Mouse (Mus musculus): Measurements from ENCODE around the gene Adnp.

DNA sequence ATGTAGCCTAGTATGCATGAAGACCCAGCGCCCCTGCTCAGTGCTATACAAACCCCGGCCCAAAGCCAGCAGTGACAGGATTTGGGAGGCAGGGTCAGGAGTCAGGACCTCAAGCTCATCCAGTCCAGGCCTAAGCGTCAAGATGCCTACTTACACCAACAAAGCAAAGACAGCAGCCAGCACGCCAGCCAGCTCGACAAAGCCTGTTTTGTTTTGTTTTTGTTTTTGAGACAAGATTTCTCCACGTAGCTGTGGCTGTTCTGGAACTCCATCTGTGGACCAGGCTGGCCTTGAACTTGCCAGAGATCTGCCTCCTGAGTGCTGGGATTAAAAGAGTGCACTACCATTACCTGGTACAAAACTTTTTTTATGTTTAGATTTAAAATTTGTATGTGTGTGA is 16.4 kb upstream of the Adnp start:
- TF ChIP-seq CTCF (IDR thresholded peaks at IDR 0.05; ENCODE audit: low read depth, low read length) (no peak), TAL1 (conservative IDR thresholded peaks at IDR 0.05; ENCODE audit: low read depth, low read length) (no peak), GATA2 (IDR thresholded peaks at IDR 0.05; ENCODE audit: borderline replicate concordance, low read depth, low read length) (no peak)
